Mouse (Mus musculus): ENCODE data around the gene Tmem94.

Tmem94 gene

DNA sequence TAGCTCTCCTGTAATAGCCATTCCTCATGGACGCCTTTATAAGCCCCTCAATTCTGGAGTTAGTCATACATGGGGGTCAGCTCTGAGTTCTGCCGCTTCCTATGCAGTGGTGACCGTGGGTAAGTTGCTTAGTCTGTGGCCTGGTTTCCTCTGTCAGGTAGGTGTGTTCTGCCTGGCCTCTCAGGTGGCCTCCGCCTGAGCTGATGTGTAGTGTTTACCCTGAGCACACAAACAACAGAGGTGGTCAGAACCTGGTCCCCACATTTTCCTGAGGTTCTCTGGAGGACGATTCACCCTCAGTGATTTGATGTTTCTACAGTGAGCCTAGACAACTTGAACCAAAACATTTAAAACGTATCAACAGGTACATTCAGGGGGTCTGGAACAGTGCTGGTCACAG is 66.8 kb downstream of the Tmem94 start:
- no peak for DNase-seq (ENCODE audit: low spot score)

DNA sequence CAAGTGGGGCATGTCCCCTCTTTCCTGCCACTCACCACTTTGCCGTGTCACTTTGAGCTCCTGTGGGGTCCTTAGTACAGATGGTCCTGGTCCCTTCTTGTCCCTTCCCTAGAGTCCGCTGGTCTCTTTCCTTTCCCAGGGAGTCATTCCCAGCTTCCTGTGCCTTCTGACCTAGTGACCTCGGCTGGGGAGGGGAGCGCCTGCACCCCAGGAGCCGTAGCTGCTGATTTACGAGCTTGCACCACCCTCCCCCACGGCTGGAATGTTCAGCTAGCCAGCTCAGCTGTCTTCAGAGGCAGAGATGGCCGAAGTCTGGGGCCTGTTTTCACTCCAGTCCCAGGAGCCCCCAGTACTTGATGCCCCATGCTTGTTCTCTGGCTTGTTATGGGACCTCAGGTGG is 67.3 kb downstream of the Tmem94 start:
- DNase-seq (ENCODE audit: low spot score) = no peak

DNA sequence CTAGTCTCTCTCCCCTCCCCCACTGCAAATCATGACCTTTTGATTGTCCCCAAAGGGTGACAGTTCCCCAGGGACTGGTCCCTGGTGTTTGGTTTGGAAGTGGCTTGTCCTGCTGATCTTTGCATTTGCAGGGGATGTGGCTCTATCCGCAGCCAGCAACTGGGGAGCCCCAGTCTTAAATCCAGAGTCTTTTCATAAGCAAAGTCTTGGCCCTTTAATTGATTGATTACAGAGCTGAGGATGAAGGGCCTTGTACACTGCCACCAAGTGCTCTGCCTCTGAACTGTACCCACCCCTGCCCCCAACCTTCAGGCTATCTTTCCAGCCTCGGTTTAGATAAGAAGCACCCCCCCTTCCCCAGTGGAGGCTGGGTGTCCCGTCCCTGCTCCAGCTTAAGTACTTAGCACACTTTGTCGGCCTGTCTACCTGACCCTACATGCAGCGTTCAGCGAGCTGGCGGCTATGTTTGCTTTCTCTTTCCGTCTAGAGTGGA is 67.8 kb downstream of the Tmem94 start:
- no peak for DNase-seq (ENCODE audit: low spot score)

DNA sequence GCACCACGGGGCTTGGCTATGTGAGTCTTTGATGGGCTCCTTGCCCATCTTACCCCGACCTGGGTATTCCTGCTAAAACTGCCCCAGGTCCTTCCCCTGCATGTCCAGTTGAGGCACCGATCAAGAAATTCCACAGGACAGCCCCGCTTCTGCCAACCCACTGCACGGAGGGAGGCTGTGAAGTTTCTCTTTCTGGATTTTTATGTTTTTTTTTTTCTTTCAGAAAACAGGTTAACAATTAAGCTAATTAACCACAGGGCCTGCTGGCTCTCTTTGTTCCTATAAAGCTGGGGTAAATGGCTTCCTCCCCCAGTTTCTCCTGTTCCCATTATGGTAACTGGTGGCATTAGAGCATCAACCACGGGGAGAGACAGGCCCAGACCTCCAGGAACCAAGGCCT is 68.8 kb downstream of the Tmem94 start:
- no peak for DNase-seq (ENCODE audit: low spot score)

DNA sequence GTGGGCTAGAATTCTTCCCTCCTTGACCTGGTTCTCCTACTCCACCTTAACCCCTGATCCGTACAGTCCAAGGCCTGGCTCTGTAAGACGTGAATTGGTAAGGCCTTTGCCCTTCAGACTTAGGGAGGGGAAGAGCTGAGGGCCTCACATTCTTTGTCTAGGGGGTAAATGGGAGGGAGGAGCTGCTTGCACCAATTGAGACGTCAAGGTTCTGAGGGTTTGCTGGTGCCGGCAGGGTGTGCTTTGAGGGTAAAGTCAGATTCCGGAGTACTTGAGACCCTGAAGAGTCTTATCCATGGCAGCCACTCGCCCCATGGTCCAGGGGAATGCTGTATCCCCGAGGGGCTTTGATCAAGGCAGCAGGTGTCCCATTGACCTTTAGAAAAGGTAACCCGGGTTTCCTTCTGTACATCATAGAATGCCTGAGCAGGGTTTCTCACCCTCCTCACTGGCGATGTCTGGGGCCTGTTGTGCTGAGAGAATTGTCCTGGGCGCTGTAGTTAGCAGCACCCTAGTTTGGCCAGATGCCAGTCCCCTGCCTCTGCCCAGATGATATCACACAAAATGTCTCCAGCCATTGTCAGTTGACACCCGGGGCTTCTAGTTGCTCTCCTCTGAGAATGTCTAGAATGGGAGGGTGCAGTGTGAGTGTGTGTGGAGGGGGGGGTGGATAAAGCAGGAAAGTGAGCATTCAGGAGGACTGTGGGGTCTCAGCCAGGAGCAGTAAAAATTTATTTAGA is 71.6 kb downstream of the Tmem94 start:
- DNase-seq (ENCODE audit: low spot score) = no peak

DNA sequence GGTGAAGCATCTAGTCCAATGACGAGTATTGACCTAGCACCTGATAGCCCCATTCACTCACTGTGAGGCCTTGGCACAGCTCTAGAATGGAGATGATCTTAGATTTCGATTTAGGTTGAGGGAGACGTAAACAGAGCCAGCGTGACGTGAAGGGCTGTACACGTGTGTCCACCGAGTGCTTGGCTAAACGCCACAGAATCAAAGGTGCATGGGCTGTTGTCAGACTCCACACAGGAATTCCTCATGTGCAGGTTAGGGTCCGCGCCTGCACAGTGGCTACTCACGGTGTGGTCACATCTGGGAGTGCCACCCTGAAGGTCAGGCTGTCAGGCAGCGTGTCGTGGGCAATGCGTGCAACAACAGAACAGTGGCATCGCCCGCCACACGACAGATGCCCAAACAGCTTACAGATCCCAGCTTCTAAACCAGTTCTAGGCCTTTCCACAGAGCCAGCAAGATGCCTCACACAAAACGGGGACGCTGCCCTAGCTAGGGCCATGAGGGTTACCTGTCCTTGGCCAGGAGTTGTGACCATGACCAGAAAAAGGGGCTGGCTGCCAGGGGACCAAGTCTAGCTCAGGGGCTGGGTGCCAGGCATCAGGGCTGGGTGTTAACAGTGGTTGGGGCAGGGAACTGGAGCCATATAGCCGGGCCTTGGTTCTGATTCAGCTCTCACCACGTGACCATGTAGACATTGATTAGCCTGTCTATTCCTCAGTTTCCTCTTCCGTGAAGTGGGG is 72.5 kb downstream of the Tmem94 start:
- no peak for DNase-seq (ENCODE audit: low spot score)

DNA sequence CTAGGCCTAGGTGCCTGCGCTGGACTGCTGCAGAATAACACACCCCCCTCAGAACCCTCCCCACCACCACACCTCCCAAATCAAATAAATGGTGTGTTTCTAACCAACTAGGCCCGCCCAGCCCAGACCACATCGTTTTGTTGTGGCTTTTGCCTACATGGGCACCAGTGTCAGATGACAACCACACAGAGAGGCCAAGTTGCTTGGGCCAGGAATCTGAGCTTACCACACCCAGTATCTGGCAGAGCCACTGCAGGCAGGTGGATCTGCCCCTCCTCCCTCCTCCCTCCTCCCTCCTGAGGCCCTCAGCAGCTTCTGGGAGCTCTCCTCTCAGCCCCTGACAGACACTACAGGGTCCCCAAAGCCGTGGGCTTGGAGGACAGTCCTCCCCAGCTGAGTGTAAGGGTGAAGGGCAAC is 73.7 kb downstream of the Tmem94 start:
- no peak for DNase-seq (ENCODE audit: low spot score)

DNA sequence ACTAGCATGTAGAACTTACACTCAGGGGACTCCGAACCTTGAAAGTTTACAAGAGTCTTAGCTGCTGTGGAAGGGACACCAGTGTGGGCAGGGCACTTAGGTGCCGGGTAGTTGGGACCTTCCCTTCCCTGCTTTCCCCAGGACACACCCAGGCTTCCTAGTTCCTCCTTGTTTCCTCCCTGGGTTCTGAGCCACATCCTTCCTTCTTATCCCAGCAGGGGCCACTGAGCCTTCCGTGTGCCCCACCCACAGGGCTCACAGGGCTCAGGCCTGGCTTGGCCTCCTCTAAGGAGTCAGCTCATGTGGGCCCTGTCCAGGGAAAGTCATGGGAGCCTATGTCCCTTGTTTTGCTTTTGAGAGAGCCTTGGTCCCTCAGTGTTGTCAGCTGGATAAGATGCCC is 74.5 kb downstream of the Tmem94 start:
- DNase-seq (ENCODE audit: low spot score) = no peak

DNA sequence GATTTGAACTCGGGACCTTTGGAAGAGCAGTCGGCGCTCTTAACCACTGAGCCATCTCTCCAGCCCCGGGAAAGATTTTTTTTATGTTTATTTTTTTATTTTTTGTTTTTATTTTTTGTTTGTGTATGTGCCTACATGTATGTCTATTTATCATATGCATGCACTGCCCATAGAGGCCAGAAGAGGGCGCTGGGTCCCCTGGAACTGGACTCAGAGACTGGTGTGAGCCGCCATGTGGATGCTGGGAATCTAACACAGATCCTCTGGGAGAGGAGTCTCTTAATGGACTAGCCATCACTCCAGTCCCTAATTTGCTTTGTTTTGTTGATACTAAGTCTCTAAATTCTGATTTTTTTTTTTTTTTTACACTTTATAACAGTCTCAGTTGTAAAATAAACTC is 75.8 kb downstream of the Tmem94 start:
- no peak for DNase-seq (ENCODE audit: low spot score)

DNA sequence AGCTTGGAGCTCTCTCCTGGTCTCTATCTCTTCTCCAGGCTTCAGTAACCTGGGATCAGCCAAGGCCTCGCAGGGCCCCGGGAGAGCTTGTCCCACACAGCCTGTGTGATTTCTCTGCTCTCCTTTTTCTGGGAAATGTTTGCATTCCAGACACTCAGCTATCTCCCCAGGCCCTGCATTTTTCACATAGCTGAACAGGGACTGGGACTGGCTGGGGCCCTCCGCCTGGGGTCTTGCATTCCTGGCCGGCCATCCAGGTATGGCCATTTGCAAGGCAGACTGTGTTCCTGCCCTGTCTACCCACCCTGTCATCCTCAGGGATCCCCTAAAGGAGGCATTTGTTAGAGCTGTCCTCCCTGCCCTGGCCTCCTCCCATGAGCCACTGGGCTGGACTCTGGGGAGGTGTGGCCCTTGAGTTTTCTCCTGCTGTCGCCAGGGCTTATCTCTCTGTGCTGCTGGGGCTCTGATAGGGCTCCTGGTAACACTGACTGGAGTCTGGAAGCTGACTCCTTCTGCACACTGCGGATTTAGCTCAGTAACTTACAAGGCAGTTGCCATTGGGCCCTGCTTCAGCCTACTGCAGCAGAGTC is 76.8 kb downstream of the Tmem94 start:
- DNase-seq (ENCODE audit: low spot score) = peak; percentile 71

DNA sequence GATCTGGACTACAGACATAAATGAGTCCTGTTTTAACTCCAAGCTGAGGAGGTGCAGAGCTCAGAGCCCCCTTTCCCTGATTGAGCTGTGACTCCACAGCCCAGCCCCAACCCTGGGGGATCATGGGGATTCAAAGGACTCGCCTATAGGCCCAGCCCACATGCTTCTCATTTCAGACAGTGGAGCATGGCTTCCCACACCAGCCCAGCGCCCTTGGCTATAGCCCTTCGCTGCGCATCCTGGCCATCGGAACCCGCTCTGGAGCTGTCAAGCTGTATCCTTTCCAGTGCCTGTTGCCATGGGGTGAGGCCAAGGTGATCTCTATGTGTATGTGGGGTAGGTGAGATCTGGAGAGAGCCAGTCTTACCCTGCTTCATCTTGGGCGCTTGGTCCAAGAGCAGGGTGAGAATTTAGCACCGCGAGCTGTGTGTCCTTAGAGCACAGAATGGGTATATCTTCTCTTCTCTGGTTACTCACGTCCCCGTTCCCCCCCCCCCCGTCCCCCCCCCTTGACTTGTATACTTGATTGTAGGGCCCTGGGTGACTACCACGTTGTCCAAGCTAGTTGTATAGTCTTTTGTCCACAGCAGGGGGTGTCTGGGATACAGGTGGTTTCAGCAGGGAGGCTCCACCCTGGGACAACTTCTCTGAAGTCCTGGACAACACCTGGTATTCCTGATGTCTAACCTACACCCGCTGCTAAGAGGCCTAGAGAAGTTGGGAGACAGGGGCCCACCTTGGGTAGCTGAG is 78.1 kb downstream of the Tmem94 start:
- DNase-seq (ENCODE audit: low spot score) = no peak

DNA sequence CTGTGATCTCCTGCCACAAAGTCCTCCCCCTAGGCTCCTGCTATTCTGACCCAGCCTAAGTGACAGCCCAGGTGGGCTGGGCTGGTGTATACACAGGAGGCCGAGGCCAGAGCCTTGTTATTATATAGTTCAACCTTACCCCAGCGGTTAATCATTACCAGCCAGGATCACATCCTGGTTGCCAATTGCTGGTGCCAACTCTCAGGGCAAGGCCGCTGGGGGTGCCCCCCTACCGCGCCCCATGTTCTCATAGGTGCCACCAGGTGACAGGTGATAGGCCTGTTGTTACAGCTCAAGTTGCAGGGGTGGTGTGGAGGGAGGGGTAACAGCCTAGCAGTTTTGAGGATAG is 78.6 kb downstream of the Tmem94 start:
- no peak for DNase-seq (ENCODE audit: low spot score)

DNA sequence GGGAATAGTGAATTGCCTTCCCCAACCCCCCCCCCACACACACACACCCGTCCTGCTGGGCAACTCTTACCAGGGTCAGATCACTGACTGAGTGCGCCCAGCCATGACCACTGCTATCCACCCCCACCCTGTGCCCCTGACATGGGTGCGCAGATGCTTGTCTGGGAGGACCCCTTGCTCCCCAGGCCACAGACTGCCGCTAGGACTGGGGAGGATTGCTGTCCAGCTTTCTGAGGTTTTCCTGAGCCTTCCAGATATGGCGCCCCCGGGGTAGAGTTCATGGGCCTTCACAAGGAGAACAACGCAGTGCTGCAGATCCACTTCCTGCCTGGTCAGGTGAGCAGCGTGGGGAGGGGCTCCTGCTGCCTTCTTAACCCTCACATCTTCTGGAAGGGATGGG is 79.0 kb downstream of the Tmem94 start:
- DNase-seq (ENCODE audit: low spot score) = no peak

DNA sequence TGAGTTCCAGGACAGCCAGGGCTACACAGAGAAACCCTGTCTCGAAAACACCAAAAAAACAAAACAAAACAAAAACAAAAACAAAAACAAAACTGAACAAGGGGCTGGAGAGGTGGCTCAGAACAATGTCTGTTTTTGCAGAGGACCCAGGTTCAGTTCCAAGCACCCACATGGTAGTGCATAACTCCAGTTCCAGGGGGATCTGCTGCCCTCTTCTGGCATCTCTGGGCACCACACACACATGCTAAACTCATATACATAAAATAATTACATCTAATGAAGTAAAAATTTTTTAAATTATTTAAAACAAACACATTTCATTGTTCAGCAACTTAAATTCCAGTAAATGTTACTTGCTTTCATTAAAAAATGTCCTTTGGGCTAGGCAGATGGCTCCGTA is 80.6 kb downstream of the Tmem94 start:
- DNase-seq (ENCODE audit: low spot score) = no peak

Data from ovary, adult 18-20 months (tissue).